In the genomic region with DNA sequence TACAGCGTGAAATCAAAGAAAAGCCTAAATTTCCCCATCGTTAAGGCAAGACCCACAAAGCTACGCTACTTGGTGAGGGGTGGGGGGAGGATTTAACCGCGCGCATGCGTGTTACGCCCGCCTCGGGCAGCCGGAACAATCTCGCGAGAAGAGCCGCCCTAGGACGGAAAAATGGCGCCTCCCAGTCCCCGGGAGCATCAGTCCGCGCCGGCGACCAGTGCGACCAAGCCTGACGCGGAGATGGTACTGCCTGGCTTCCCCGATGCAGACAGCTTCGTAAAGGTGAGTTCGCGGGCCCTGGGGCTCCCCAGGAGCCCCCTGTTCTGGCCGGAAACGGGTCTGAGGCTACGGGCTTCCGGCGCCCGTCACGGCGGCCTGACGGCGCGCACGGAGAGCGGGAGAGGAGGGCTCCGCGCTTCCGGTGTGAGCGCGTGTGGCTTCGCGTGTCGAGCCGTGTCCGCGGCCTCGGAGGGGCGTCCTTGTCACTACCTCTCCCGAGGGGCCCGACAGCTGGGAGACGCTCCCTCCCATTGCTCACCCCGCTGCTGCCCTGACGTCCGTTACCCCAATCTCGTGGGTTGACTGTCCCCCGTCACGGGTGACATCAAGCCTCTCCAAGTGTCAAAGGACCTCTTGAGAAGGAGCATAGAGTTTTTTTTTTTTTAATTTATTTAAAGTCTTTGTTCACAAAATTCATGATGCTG, we compare ENCODE assay signal across 8 mouse cellular contexts. TPM values are rescaled to one million over a fixed set of nuclear protein-coding genes. Genes with fewer than 3 reads are reported as not detected.
DNase-seq lines count a peak whose midpoint lies in the region; ATAC-seq and TF ChIP-seq lines count a peak whose summit lies in the region.

Gene Exosc10 (plus strand): TSS at position 133 of the 704 bp plus-strand sequence.

- peak within 1 kb of the TSS; percentile 81 for H3K4me3 ChIP-seq in bone marrow, adult 2 months (replicated peaks; ENCODE audit: control insufficient read depth, low read depth, low read length)
- H3K4me3 ChIP-seq in embryonic facial prominence, embryonic 15.5 days (replicated peaks) = peak within 1 kb of the TSS; percentile 85
- peak within 1 kb of the TSS; percentile 93 for H3K4me3 ChIP-seq in kidney, embryonic 14.5 days (ENCODE audit: low read length)
- peak within 1 kb of the TSS; percentile 83 for H3K4me3 ChIP-seq in limb, embryonic 15.5 days

- peak; percentile 90 for DNase-seq in 416B (ENCODE audit: low read depth)
- DNase-seq in heart, adult 9 months (ENCODE audit: low spot score in 2 of 2) = peak; percentile 86 to 88
- DNase-seq in monocyte, adult 2 months (ENCODE audit: low read depth in 1 of 2, low spot score in 2 of 2) = peak; percentile 46 to 81
- peak; percentile 80 to 83 for DNase-seq in spleen, postnatal 36 days (ENCODE audit: low spot score in 2 of 2)

- no peaks in the 10 kb centered on the region for H3K4me1 ChIP-seq in bone marrow, adult 2 months (ENCODE audit: control insufficient read depth, insufficient read depth, low read length)
- peaks cover 5% of the 10 kb centered on the region; the same call in 1 of the 2 replicates for H3K4me1 ChIP-seq in embryonic facial prominence, embryonic 15.5 days
- 0 out of 2 replicates have a peak, but pooled peaks cover 3% of the 10 kb centered on the region for H3K4me1 ChIP-seq in kidney, embryonic 14.5 days (ENCODE audit: control insufficient read depth, insufficient read depth, low read length)
- peaks cover 5% of the 10 kb centered on the region for H3K4me1 ChIP-seq in limb, embryonic 15.5 days

- peaks cover 68% of the 10 kb centered on the region for H3K36me3 ChIP-seq in embryonic facial prominence, embryonic 15.5 days
- peaks cover 56% of the 10 kb centered on the region for H3K36me3 ChIP-seq in kidney, embryonic 14.5 days (ENCODE audit: control insufficient read depth, insufficient read depth, low read length)
- peaks cover 61% of the 10 kb centered on the region for H3K36me3 ChIP-seq in limb, embryonic 15.5 days

- peak within 1 kb of the TSS; percentile 68 for H3K4me2 ChIP-seq in embryonic facial prominence, embryonic 15.5 days (replicated peaks)
- H3K4me2 ChIP-seq in kidney, embryonic 14.5 days (replicated peaks; ENCODE audit: low read depth, low read length) = peak within 1 kb of the TSS; percentile 70
- H3K4me2 ChIP-seq in limb, embryonic 15.5 days = peak within 1 kb of the TSS; percentile 67

- no peaks in the 10 kb centered on the region for H3K27me3 ChIP-seq in embryonic facial prominence, embryonic 15.5 days
- no peaks in the 10 kb centered on the region for H3K27me3 ChIP-seq in kidney, embryonic 14.5 days (ENCODE audit: control insufficient read depth, insufficient read depth, low read length)
- no peaks in the 10 kb centered on the region for H3K27me3 ChIP-seq in limb, embryonic 15.5 days

- no peak for TF ChIP-seq CTCF in bone marrow, adult 2 months (IDR thresholded peaks at IDR 0.05; ENCODE audit: control insufficient read depth, insufficient read depth, low read length)

- TF ChIP-seq POLR2A in bone marrow, adult 2 months (IDR thresholded peaks at IDR 0.05; ENCODE audit: borderline replicate concordance, control insufficient read depth, low read depth, low read length) = peak; percentile 73; the same call in 1 of the 2 replicates

- WGBS in bone marrow, adult 2 months = under 1% methylated on average over 63 of the region's 63 CpGs
- WGBS in embryonic facial prominence, embryonic 15.5 days = under 1% methylated on average over 63 of the region's 63 CpGs
- WGBS in kidney, embryonic 14.5 days = under 1% methylated on average over 59 of the region's 63 CpGs
- WGBS in limb, embryonic 15.5 days = 1% methylated on average over 63 of the region's 63 CpGs

- H3K9ac ChIP-seq in embryonic facial prominence, embryonic 15.5 days = peak within 1 kb of the TSS; percentile 92
- H3K9ac ChIP-seq in kidney, embryonic 14.5 days (ENCODE audit: low read depth, low read length) = peak within 1 kb of the TSS; percentile 97
- peak within 1 kb of the TSS; percentile 88 for H3K9ac ChIP-seq in limb, embryonic 15.5 days

- H3K9me3 ChIP-seq in embryonic facial prominence, embryonic 15.5 days (replicated peaks) = no peaks in the 10 kb centered on the region
- H3K9me3 ChIP-seq in kidney, embryonic 14.5 days (ENCODE audit: control insufficient read depth, low read length) = no peaks in the 10 kb centered on the region
- no peaks in the 10 kb centered on the region for H3K9me3 ChIP-seq in limb, embryonic 15.5 days

- ATAC-seq in embryonic facial prominence, embryonic 15.5 days (ENCODE audit: insufficient number of reproducible peaks, low FRiP score, low TSS enrichment, low read depth) = peak; percentile 91
- peak; percentile 94 for ATAC-seq in kidney, embryonic 14.5 days (ENCODE audit: low FRiP score, low TSS enrichment)
- peak; percentile 86 for ATAC-seq in limb, embryonic 15.5 days (ENCODE audit: insufficient number of reproducible peaks, low FRiP score, low TSS enrichment, low read depth)

- H3K27ac ChIP-seq in bone marrow, adult 2 months (ENCODE audit: control insufficient read depth, insufficient read depth, low read depth, low read length, poor library complexity) = peak within 1 kb of the TSS; percentile 88
- H3K27ac ChIP-seq in embryonic facial prominence, embryonic 15.5 days (replicated peaks) = peak within 1 kb of the TSS; percentile 92
- H3K27ac ChIP-seq in kidney, embryonic 14.5 days (ENCODE audit: low read depth, low read length) = peak within 1 kb of the TSS; percentile 92
- peak within 1 kb of the TSS; percentile 93 for H3K27ac ChIP-seq in limb, embryonic 15.5 days

RNA-seq across cellular contexts. Expression of gene Exosc10, which starts in this region (rescaled TPM):
- polyA plus RNA-seq in bone marrow, adult 2 months (2011; ENCODE audit: insufficient read depth, insufficient read length, low replicate concordance, missing spikeins) = 16.5 and 32.1 TPM in 2 replicates
- 82.7 and 87.6 TPM in 2 replicates for polyA plus RNA-seq in embryonic facial prominence, embryonic 15.5 days (2015; fragmentation: Nextera tagmentation; extraction: Ambion mirVana)
- 65.7 and 101 TPM in 2 replicates for polyA plus RNA-seq in kidney, embryonic 14.5 days (2014; fragmentation: Nextera tagmentation; extraction: Ambion mirVana)
- polyA plus RNA-seq in limb, embryonic 15.5 days (2015; fragmentation: Nextera tagmentation; extraction: Ambion mirVana) = 82.1 and 83.3 TPM in 2 replicates

Comparison
In these comparisons a context has a peak if more than half of its experiments do, and no peak if none do; other contexts are left out.
1. Peak in every context shown above with its lines: DNase-seq, ATAC-seq, H3K4me3 ChIP-seq and H3K27ac ChIP-seq.